Mouse (Mus musculus) hindbrain, embryonic 16.5 days (tissue): ENCODE data around the gene Gcc2. TPM values are rescaled to one million over a fixed set of nuclear protein-coding genes. Genes with fewer than 3 reads are reported as not detected.

Source experiments
- ATAC-seq: fragments of 200-750 bp; cut with Nextera tagmentation; 2 replicates; pipeline ENCODE4 v1.8.0; 2017; ENCODE audit warnings: moderate TSS enrichment, moderate library complexity
- H3K27ac ChIP-seq: fragments of 300-500 bp; sonication (generic); 2 replicates; pipeline ENCODE4 v1.5.1; 2014; ENCODE audit warnings: low read depth, mild to moderate bottlenecking, control low read depth, low read length, moderate library complexity
- H3K27me3 ChIP-seq: fragments of 300-500 bp; sonication (generic); replicated peaks from 2 replicates; pipeline ENCODE4 v1.6.1; 2014; ENCODE audit warnings: low read length; ENCODE audit not compliant: control insufficient read depth, insufficient read depth
- H3K36me3 ChIP-seq: fragments of 300-500 bp; sonication (generic); 2 replicates; pipeline ENCODE4 v1.6.1; 2014; ENCODE audit warnings: mild to moderate bottlenecking, low read length, moderate library complexity, mixed read lengths; ENCODE audit not compliant: control insufficient read depth, insufficient read depth
- H3K4me1 ChIP-seq: fragments of 300-500 bp; sonication (generic); 2 replicates; pipeline ENCODE4 v1.6.1; 2014; ENCODE audit warnings: low read depth, low read length; ENCODE audit not compliant: control insufficient read depth, insufficient read depth
- H3K4me2 ChIP-seq: fragments of 300-500 bp; sonication (generic); 2 replicates; pipeline ENCODE4 v1.6.1; 2014; ENCODE audit warnings: mild to moderate bottlenecking, low read length, control low read depth, moderate library complexity
- H3K4me3 ChIP-seq: fragments of 300-500 bp; sonication (generic); 2 replicates; pipeline ENCODE4 v1.5.1; 2014; ENCODE audit warnings: mild to moderate bottlenecking, low read length, control low read depth, moderate library complexity
- H3K9ac ChIP-seq: fragments of 300-500 bp; sonication (generic); 2 replicates; pipeline ENCODE4 v1.6.1; 2014; ENCODE audit warnings: low read depth, mild to moderate bottlenecking, control low read depth, low read length, moderate library complexity
- H3K9me3 ChIP-seq: fragments of 300-500 bp; sonication (generic); 2 replicates; pipeline ENCODE4 v1.6.1; 2014; ENCODE audit warnings: mild to moderate bottlenecking, low read length, moderate library complexity; ENCODE audit not compliant: control insufficient read depth
- WGBS: fragments of 180-500 bp; shearing (Covaris S2); extraction: QIAGEN DNeasy Blood & Tissue Kit; methylation state at CpG from one replicate; pipeline ENCODE4 v1.1.7; 2014; 5-methylcytosine and 5-hydroxymethylcytosine counted together
- polyA plus RNA-seq: library from polyadenylated mRNA; unstranded; fragments of >200 nt; fragmentation: Nextera tagmentation; extraction: Ambion mirVana; gene quantifications from 2 replicates; pipeline ENCODE4 v1.2.1, GENCODE M21; 2015

Gene Gcc2
- polyA plus RNA-seq, 1 experiment from 2014 or later = 72.2 TPM

DNA sequence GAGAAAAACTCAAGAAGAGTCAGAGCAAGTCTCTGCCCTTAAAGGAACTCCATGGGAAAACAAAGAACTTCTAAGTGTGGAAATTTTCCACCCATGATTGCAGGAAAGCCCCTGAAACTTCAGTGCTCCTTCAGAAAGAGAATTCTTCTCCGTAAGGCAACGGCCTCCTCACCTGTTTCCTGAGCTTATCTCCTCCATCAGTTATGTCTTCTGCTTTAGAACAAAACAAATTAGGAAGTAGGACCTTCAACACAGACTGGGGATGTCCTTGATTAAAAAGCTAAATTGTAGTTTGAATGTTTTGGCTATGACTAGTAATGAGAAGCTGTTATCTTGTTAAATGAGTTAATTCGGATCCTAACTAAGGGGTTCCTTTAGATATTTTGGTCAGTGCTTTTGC lies 88.3 kb downstream of the Gcc2 start:
- Histone ChIP-seq H3K4me3 (no peak overlapping the region), H3K27me3 (no peaks in the 10 kb centered on the region), H3K4me2 (no peak overlapping the region), H3K9ac (no peak overlapping the region), H3K4me1 (no peaks in the 10 kb centered on the region; the same call in 1 of the 2 replicates), H3K9me3 (0 out of 2 replicates have a peak, but pooled peaks cover 2% of the 10 kb centered on the region), H3K27ac (no peak overlapping the region), H3K36me3 (no peaks in the 10 kb centered on the region)
- 94% methylated on average over 3 of the region's 3 CpGs for WGBS
- ATAC-seq = no peak

DNA sequence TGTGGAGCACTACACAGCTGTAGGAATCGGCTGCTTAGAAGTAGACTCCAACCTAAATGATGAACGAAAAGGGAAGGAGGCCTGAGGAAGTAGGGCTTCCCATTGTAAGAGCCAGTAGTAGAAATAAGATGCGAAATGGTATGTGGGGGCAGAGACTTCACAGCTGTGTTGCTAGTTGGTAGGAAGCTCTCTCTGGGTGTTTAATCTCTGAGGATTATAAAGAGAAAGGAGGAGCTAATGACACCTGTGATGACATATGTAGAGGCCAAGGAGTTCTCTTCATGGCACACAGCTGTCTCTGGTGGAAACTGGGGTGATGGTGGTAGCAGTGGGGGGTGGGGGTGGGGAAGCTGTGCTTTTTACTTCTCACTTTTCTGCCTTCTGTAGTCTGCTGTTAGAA lies 95.3 kb downstream of the Gcc2 start:
- Histone ChIP-seq H3K27me3 (no peaks in the 10 kb centered on the region), H3K4me2 (no peak overlapping the region), H3K36me3 (no peaks in the 10 kb centered on the region), H3K4me3 (no peak overlapping the region), H3K9me3 (no peaks in the 10 kb centered on the region), H3K4me1 (no peaks in the 10 kb centered on the region), H3K27ac (no peak overlapping the region), H3K9ac (no peak overlapping the region)
- WGBS = 89% methylated on average over 3 of the region's 3 CpGs
- no peak for ATAC-seq

DNA sequence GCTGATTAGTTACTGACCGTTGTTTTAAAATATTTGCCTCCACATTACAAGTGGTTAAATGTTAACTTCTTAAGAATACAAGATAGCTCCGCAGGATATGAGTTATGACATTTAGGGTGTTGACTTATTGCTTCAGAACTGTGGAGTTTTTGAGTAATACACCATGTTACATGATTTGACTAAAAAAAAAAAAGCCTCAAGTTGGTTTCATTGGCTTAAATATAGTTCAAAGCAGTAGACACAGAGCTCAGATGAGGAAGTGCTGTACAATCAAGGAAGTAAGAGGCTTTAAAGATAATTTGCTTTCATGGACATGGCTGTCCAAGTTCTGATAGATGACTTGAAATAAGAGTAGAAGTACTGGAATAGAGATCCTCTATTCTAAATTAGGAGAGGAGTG lies 96.4 kb downstream of the Gcc2 start:
- H3K27me3 ChIP-seq = no peaks in the 10 kb centered on the region
- no peak overlapping the region for H3K9ac ChIP-seq
- H3K4me2 ChIP-seq = no peak overlapping the region
- H3K27ac ChIP-seq = no peak overlapping the region
- no peak overlapping the region for H3K4me3 ChIP-seq
- H3K9me3 ChIP-seq = no peaks in the 10 kb centered on the region
- no peaks in the 10 kb centered on the region for H3K4me1 ChIP-seq
- 95% methylated on average over 2 of the region's 2 CpGs for WGBS
- ATAC-seq = no peak
- H3K36me3 ChIP-seq = no peaks in the 10 kb centered on the region

DNA sequence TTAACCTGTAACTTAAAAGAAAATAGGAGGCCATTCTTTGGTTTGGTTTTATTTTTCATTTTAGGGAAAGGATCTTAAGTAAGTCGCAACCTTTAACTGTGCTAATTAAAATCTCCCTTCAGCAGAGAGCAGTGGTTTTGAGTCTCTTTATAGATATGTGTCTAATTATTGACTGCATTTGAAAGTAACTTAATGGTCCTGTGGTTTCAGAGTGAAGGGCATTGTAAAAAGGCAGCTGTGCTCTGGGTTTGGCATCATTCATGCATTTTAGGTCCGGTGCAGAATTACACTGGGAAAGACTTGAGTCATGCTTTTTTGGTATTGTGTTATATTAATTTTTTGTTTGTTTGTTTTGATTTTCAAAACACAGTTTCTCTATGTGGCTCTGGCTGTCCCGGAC lies 97.1 kb downstream of the Gcc2 start:
- no peaks in the 10 kb centered on the region for H3K9me3 ChIP-seq
- no peak for ATAC-seq
- H3K4me1 ChIP-seq = no peaks in the 10 kb centered on the region
- no peaks in the 10 kb centered on the region for H3K36me3 ChIP-seq
- H3K4me3 ChIP-seq = no peak overlapping the region
- H3K9ac ChIP-seq = no peak overlapping the region
- H3K4me2 ChIP-seq = no peak overlapping the region
- 72% methylated on average over 3 of the region's 3 CpGs for WGBS
- H3K27ac ChIP-seq = no peak overlapping the region
- H3K27me3 ChIP-seq = no peaks in the 10 kb centered on the region

DNA sequence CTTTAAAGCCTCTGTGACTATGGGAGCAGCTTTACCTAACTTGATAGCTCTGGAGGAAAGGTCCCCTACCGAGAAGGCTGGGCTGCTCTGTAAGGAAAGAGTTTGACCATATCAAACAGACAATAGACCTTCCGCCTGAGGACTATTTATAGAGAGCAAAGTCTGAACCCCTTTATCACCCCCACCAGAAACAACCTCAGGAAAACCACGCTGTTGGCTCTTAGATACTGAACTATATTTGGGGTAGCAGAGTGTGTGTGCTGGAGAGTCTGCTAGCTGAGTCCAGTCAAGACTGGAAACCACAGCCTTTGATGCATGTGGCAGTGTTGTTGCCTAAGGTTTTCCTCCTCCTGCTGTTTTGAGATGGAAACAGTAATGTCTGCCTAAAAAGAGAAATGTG lies 99.3 kb downstream of the Gcc2 start:
- no peaks in the 10 kb centered on the region for H3K9me3 ChIP-seq
- H3K27me3 ChIP-seq = no peaks in the 10 kb centered on the region
- H3K27ac ChIP-seq = no peak overlapping the region
- no peaks in the 10 kb centered on the region for H3K4me1 ChIP-seq
- no peaks in the 10 kb centered on the region for H3K36me3 ChIP-seq
- no peak overlapping the region for H3K4me2 ChIP-seq
- WGBS = 26% methylated on average over 3 of the region's 3 CpGs
- no peak overlapping the region for H3K4me3 ChIP-seq
- ATAC-seq = 0 out of 2 replicates have a peak, but pooled peaks have one; percentile 44
- H3K9ac ChIP-seq = no peak overlapping the region

Other genes with a start within 250 kb of the Gcc2 start
- not detected in 2 replicates for gene AW822073, start 30.6 kb upstream of the Gcc2 start, polyA plus RNA-seq
- gene Duxf3, start 22.8 kb upstream of the Gcc2 start, polyA plus RNA-seq = not detected in 2 replicates
- not detected in 2 replicates for gene Gm4981, start 18.8 kb upstream of the Gcc2 start, polyA plus RNA-seq
- gene Lims1, start 68.0 kb downstream of the Gcc2 start, polyA plus RNA-seq = 60.0 and 61.0 TPM in 2 replicates
- 12.5 and 14.1 TPM in 2 replicates for gene Ranbp2, start 191.4 kb downstream of the Gcc2 start, polyA plus RNA-seq
- gene Ccdc138, start 242.5 kb downstream of the Gcc2 start, polyA plus RNA-seq = 9.2 and 9.4 TPM in 2 replicates